Mouse (Mus musculus) intestine, embryonic 15.5 days (tissue): ENCODE measurements at regions not wholly inside any gene's neighbourhood (a gene's known extent, or its start where the extent isn't known, plus 50 kb on each side); places are given as distances from the start of the nearest gene placed in this dataset.

Experiments used
- ATAC-seq: fragments of 200-750 bp; cut with Nextera tagmentation; 2 replicates; pipeline ENCODE4 v1.8.0; 2017; ENCODE audit warnings: moderate TSS enrichment, moderate library complexity
- H3K27ac ChIP-seq: fragments of 300-500 bp; sonication (generic); 2 replicates; pipeline ENCODE4 v1.5.1; 2015; ENCODE audit warnings: mild to moderate bottlenecking, inconsistent platforms
- H3K27me3 ChIP-seq: fragments of 300-500 bp; sonication (generic); replicated peaks from 2 replicates; pipeline ENCODE4 v1.6.1; 2015; ENCODE audit warnings: inconsistent platforms
- H3K36me3 ChIP-seq: fragments of 300-500 bp; sonication (generic); 2 replicates; pipeline ENCODE4 v1.6.1; 2015; ENCODE audit warnings: inconsistent platforms
- H3K4me1 ChIP-seq: fragments of 300-500 bp; sonication (generic); replicated peaks from 2 replicates; pipeline ENCODE4 v1.6.1; 2015; ENCODE audit warnings: inconsistent platforms
- H3K4me2 ChIP-seq: fragments of 300-500 bp; sonication (generic); replicated peaks from 2 replicates; pipeline ENCODE4 v1.6.1; 2015; ENCODE audit warnings: mild to moderate bottlenecking, inconsistent platforms
- H3K4me3 ChIP-seq: fragments of 300-500 bp; sonication (generic); replicated peaks from 2 replicates; pipeline ENCODE4 v1.5.1; 2015; ENCODE audit warnings: inconsistent platforms
- H3K9ac ChIP-seq: fragments of 300-500 bp; sonication (generic); 2 replicates; pipeline ENCODE4 v1.6.1; 2015; ENCODE audit warnings: inconsistent platforms
- H3K9me3 ChIP-seq: fragments of 300-500 bp; sonication (generic); 2 replicates; pipeline ENCODE4 v1.6.1; 2016; ENCODE audit warnings: inconsistent platforms
- WGBS: fragments of 180-500 bp; shearing (Covaris S2); methylation state at CpG from one replicate; pipeline ENCODE4 v1.1.7; 2015; 5-methylcytosine and 5-hydroxymethylcytosine counted together

DNA sequence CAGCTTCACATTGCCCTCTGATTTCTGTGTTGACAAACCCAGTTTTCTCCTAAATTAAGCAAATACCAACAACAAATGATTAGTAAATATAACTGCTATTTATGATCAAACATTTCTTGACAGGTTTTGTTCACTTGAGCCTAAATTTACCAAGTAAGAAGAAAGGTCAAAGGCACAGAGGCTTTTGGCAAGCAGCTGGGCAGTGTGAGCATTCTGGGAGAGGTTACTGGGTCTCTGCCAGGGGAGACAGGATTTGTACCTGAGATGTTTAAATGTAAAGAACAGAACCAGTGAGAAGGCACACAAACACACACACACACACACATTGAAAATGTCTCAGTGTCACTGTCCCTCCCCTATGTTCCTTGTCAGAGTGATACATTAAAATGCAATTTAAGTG, 367.0 kb upstream of the Nr2f2 start:
- no peak overlapping the region for H3K4me2 ChIP-seq
- no peak overlapping the region for H3K9ac ChIP-seq
- H3K4me3 ChIP-seq, result no peak overlapping the region
- no peak overlapping the region for H3K27ac ChIP-seq
- ATAC-seq, result no peak
- no peaks in the 10 kb centered on the region for H3K27me3 ChIP-seq
- H3K36me3 ChIP-seq, result no peaks in the 10 kb centered on the region
- no peaks in the 10 kb centered on the region for H3K9me3 ChIP-seq
- H3K4me1 ChIP-seq, result no peaks in the 10 kb centered on the region

DNA sequence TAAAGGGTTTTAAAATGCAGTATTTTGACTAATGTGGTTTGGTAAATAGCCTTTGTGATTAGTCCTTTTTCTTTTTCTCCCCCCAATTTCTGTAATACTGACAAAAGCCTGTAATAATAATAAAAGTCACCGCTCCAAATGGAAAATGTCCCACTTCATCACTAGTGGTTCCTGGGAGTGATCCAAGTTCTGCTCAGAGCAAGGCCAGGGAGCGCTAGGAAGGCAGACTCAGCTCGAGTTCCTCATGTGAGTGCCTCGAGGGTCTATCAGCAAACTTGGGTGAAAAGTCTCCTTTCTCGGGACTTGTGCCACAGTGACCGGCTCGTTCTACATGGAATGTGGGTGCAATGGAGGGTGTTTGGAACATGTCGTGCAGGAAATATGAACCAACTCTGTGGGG, 363.4 kb upstream of the Nr2f2 start:
- Histone ChIP-seq H3K27me3 (no peaks in the 10 kb centered on the region), H3K36me3 (no peaks in the 10 kb centered on the region), H3K9me3 (no peaks in the 10 kb centered on the region), H3K4me1 (no peaks in the 10 kb centered on the region), H3K4me3 (no peak overlapping the region), H3K27ac (no peak overlapping the region), H3K9ac (no peak overlapping the region), H3K4me2 (no peak overlapping the region)
- WGBS, result 71% methylated on average over 8 of the region's 8 CpGs
- no peak for ATAC-seq

DNA sequence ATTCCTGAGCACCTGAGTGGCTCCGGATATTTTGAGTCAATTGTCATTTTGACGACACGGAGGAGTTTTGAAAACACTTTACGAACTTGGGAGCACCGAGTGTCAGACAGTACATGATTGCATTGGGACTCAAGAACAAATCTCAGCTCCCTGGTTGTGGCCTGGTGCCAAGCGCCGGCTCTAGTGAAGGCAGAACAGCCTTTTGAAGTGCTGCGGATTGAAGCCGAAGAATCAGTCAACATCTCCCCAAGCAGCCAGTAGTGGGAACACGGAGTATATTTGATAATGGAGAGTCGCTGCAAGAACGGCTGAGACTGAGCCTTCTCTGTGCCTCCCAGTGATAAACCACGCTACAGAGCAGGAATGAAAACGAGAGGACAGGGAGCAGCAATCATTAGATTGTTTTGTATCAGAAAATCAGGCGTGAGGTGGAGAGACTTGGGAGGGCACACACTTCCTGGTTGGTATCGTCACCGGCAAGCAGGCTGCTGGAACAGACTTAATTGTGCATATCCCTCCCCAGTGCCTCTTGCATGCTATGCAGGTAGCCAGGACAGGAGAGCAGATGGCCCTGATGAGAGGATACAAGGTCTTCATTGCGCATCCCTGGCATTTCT, 351.7 kb upstream of the Nr2f2 start:
- Histone ChIP-seq H3K9ac (no peak overlapping the region), H3K4me1 (no peaks in the 10 kb centered on the region), H3K4me2 (no peak overlapping the region), H3K36me3 (no peaks in the 10 kb centered on the region), H3K27ac (no peak overlapping the region), H3K4me3 (no peak overlapping the region), H3K9me3 (no peaks in the 10 kb centered on the region), H3K27me3 (no peaks in the 10 kb centered on the region)
- no peak for ATAC-seq
- 72% methylated on average over 18 of the region's 18 CpGs for WGBS

DNA sequence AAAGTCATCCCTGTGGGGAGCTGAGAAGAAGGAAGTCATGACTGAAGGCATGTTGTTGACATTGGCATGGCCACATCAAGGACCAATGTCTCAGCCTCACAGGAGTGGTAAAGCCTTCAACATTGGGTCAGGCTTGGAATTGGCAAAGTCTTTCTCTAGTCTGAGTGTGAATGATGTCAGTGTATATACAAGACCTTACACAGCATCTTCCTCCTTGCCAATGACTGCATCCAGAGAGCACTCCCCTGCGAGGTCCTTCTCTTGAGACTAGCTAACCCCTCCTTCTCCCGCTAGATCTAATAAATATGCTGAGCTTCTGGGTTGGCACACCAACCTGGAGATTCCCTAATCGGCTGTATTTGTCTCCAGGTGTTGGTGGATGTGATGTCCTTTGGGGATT, 351.1 kb upstream of the Nr2f2 start:
- no peak overlapping the region for H3K27ac ChIP-seq
- no peak overlapping the region for H3K9ac ChIP-seq
- no peak overlapping the region for H3K4me2 ChIP-seq
- no peak for ATAC-seq
- no peaks in the 10 kb centered on the region for H3K27me3 ChIP-seq
- H3K4me3 ChIP-seq, result no peak overlapping the region
- no peaks in the 10 kb centered on the region for H3K4me1 ChIP-seq
- H3K36me3 ChIP-seq, result no peaks in the 10 kb centered on the region
- no peaks in the 10 kb centered on the region for H3K9me3 ChIP-seq
- 85% methylated on average over 3 of the region's 3 CpGs for WGBS

DNA sequence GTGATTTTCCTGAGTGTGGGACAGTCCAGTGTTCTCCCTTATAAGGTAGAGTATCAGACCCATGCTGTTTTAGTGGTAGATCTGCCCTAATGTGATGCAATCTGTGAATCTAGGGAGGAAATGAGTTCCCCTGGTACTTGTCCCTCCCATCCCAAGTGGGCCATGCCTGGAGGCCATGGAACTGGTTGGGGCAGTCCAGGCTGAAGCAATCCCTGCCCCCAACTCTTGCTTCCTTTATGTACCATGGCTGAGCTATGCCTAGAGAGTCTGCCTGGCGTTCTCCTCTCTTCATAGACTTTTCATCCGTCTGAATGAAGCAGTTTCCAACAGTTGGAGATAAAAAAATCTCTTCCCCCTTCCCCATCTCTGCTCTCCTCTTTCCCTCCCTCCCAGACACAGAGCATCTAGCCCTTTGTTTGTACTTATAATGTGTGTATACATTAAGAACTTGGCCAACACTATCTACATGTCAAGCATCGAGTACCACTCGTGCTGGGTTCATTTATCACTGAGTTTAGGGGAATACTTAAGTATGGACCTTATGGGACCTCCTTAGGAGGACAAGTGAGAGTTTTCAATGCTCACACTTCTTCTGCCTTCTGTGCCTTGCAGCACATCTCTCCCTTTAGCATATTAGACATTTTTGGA, 350.4 kb upstream of the Nr2f2 start:
- Histone ChIP-seq H3K4me1 (no peaks in the 10 kb centered on the region), H3K27ac (no peak overlapping the region), H3K27me3 (no peaks in the 10 kb centered on the region), H3K9ac (no peak overlapping the region), H3K4me2 (no peak overlapping the region), H3K9me3 (no peaks in the 10 kb centered on the region), H3K4me3 (no peak overlapping the region), H3K36me3 (no peaks in the 10 kb centered on the region)
- 66% methylated on average over 4 of the region's 4 CpGs for WGBS
- ATAC-seq, result no peak

DNA sequence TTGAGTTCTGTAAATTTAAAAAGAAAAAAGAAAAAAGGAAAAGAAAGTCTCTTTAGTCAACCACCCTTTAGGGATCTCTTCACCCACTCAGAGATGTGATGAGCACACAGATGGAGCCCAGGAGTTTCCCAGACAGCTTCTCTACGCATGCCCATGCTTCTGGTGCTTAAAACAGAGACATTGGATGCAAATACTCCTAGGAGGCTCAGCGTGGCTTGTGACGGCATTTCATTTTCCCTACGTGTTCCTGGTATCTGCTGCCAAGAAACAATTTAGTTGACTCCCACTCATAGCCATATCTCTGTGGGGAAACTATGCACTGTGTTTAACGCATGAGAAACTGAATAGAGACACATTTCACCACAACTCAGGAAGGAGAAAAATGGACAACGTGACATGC, 345.6 kb upstream of the Nr2f2 start:
- no peaks in the 10 kb centered on the region for H3K36me3 ChIP-seq
- no peak for ATAC-seq
- no peak overlapping the region for H3K4me3 ChIP-seq
- H3K9ac ChIP-seq, result no peak overlapping the region
- WGBS, result 69% methylated on average over 6 of the region's 6 CpGs
- H3K27me3 ChIP-seq, result no peaks in the 10 kb centered on the region
- no peaks in the 10 kb centered on the region for H3K9me3 ChIP-seq
- no peaks in the 10 kb centered on the region for H3K4me1 ChIP-seq
- no peak overlapping the region for H3K27ac ChIP-seq
- no peak overlapping the region for H3K4me2 ChIP-seq

DNA sequence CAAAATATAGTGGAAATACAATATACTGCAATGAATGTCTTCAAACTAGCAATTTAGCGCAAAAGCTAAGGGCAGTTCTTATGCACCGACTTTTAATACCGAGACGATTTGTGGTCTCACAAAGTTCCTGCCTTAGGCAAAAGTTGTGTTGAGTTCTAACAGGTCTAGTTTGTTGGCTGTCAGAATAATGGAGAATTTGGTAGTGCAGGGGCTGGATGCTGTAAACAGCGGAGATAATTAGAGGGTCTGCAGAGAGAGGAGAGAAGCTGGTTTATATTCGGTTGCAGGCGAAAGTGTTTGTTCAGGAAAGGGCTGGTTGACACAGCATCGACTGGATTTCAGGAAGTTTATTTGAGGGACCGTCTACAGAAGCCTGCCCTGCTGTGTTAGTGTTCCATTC, 339.7 kb upstream of the Nr2f2 start:
- 47% methylated on average over 9 of the region's 9 CpGs for WGBS
- no peak overlapping the region for H3K9ac ChIP-seq
- no peak overlapping the region for H3K4me3 ChIP-seq
- no peaks in the 10 kb centered on the region for H3K9me3 ChIP-seq
- ATAC-seq, result no peak
- H3K27me3 ChIP-seq, result no peaks in the 10 kb centered on the region
- H3K4me2 ChIP-seq, result no peak overlapping the region
- H3K36me3 ChIP-seq, result no peaks in the 10 kb centered on the region
- H3K27ac ChIP-seq, result no peak overlapping the region
- no peaks in the 10 kb centered on the region for H3K4me1 ChIP-seq

DNA sequence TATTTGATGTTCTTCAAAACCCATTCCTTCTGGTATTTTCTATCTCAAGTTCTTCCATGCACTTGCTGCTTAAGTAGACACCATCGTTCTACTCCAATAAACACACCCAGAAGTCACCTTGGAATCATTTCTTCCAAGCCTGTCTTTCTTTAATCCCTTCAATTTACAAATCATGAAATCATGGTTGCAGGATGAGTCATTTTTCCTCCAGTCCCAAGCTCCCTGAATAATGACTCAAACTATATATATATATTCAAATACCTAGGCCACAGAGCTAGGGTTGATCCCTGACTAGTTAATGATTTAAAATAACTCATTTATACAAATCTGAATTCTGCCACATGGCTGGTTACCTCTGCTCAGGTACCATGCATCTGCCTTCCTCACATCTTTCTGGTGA, 337.2 kb upstream of the Nr2f2 start:
- Histone ChIP-seq H3K9ac (no peak overlapping the region), H3K4me3 (no peak overlapping the region), H3K4me1 (no peaks in the 10 kb centered on the region), H3K9me3 (no peaks in the 10 kb centered on the region), H3K27ac (no peak overlapping the region), H3K36me3 (no peaks in the 10 kb centered on the region), H3K27me3 (no peaks in the 10 kb centered on the region), H3K4me2 (no peak overlapping the region)
- ATAC-seq, result no peak
- 81% methylated on average over 1 of the region's 1 CpGs for WGBS

DNA sequence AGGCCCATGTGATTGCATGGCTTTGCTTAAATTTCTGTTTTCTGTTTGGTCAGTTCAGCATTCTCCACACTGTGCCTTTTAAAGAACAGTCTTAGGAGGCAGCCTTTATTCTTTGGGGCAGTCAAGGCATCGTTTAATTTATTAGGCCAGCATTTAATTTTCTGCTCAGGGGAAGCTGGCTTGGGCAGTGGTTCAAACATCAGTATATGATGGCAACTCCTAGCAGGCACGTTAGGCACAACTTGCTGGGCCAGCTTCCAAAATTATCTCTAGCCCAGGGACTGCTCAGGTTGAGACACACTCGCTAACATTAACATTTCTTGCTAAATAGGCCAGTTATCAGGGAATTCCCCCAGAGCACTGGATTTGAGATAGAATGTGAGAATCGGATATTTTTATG, 333.9 kb upstream of the Nr2f2 start:
- Histone ChIP-seq H3K9me3 (no peaks in the 10 kb centered on the region), H3K4me1 (no peaks in the 10 kb centered on the region), H3K36me3 (no peaks in the 10 kb centered on the region), H3K9ac (no peak overlapping the region), H3K4me3 (no peak overlapping the region), H3K27ac (no peak overlapping the region), H3K27me3 (no peaks in the 10 kb centered on the region), H3K4me2 (no peak overlapping the region)
- WGBS, result 88% methylated on average over 4 of the region's 4 CpGs
- ATAC-seq, result no peak

DNA sequence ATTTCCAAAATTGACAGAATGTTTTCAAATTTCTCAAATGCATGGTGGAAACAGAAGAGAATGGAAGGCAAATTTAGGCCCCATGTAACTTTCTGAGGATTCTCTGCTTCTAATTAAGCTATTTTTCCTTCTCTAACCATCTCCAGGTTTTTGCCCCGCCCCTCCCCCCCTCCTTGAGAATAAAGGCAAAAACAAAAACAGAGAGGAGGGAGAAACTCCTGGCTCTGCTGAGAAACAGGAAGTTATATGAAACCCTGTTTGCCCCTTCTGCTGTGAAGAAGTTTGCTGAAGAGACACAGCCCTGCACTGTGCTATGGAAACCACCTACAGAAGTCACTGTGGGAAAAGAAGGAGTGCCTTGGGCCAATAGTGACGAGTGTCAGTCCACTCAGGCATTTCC, 332.9 kb upstream of the Nr2f2 start:
- Histone ChIP-seq H3K9ac (no peak overlapping the region), H3K9me3 (no peaks in the 10 kb centered on the region), H3K4me2 (no peak overlapping the region), H3K27ac (no peak overlapping the region), H3K36me3 (no peaks in the 10 kb centered on the region), H3K4me3 (no peak overlapping the region), H3K4me1 (no peaks in the 10 kb centered on the region), H3K27me3 (no peaks in the 10 kb centered on the region)
- 57% methylated on average over 2 of the region's 2 CpGs for WGBS
- no peak for ATAC-seq

DNA sequence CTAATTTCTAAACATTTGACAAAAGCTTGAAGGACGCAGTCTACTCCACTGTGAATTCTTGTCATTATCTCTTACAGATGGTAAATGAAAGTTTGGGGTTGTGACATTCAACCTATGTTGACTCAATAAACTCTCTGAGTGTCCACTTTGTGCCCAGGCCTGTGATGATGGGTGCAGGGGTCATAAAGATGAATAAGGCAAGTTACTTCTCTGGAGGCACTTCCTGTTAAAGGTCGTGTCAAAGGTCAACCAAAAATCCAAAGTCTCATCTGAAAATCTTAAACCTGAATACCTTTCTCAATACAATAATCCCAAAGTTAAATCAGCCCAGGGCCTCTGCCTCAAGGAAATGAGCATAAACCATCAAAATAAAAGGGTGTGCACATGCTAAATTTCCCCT, 332.5 kb upstream of the Nr2f2 start:
- ATAC-seq, result no peak
- no peak overlapping the region for H3K9ac ChIP-seq
- H3K27ac ChIP-seq, result no peak overlapping the region
- no peaks in the 10 kb centered on the region for H3K4me1 ChIP-seq
- H3K27me3 ChIP-seq, result no peaks in the 10 kb centered on the region
- WGBS, result 75% methylated on average over 2 of the region's 2 CpGs
- no peak overlapping the region for H3K4me2 ChIP-seq
- no peaks in the 10 kb centered on the region for H3K9me3 ChIP-seq
- no peak overlapping the region for H3K4me3 ChIP-seq
- H3K36me3 ChIP-seq, result no peaks in the 10 kb centered on the region

DNA sequence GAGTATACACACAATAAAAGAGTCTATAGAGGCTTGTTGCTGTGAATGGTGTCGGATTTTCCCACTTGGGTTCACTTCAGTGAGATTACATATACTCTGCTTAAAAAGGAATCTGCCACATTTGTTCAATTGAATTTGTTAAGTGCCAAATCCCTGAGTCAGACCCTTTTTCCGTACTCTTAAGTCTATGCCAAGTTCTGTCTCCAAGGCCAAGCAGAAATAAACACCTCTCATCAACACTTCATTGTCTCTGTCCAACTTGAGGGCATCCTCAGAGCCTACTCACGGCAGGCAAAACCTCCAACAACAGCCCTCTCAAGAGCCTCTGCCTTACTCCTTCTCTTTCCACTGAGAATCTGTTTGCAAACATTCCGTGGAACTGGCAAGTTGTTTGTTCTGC, 325.6 kb upstream of the Nr2f2 start:
- 66% methylated on average over 4 of the region's 4 CpGs for WGBS
- no peak for ATAC-seq
- no peak overlapping the region for H3K4me3 ChIP-seq

DNA sequence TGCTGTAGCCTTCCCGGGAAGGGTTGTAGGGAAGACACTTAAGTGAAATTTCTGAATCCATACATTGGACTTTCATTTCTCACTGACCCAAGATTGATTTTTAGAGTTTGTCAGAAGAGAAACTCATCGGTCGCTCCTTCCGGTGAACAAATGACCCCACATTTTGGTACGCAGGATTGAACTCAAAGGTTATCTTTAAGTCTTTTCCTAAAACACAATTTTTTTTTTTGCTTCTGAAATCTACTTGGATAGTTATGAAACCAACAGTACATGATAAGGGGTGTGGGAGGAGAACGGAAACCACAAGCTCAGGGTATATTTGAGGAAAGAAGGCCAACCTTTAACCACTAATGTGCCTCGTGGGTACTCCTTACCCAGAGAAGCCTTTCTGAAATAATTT, 324.3 kb upstream of the Nr2f2 start:
- Histone ChIP-seq H3K27me3 (no peaks in the 10 kb centered on the region), H3K9me3 (no peaks in the 10 kb centered on the region), H3K36me3 (no peaks in the 10 kb centered on the region), H3K9ac (no peak overlapping the region), H3K4me2 (no peak overlapping the region), H3K4me3 (no peak overlapping the region), H3K4me1 (no peaks in the 10 kb centered on the region), H3K27ac (no peak overlapping the region)
- WGBS, result 92% methylated on average over 7 of the region's 7 CpGs
- ATAC-seq, result no peak

More for the DNA sequence above, 325.6 kb upstream of the Nr2f2 start:
- no peaks in the 10 kb centered on the region for H3K9me3 ChIP-seq
- H3K27ac ChIP-seq, result no peak overlapping the region
- no peaks in the 10 kb centered on the region for H3K27me3 ChIP-seq
- no peaks in the 10 kb centered on the region for H3K4me1 ChIP-seq
- no peak overlapping the region for H3K9ac ChIP-seq
- no peak overlapping the region for H3K4me2 ChIP-seq
- no peaks in the 10 kb centered on the region for H3K36me3 ChIP-seq
